Mouse (Mus musculus): ENCODE measurements around the gene Zc3h12a. TPM values are rescaled to one million over a fixed set of nuclear protein-coding genes. Genes with fewer than 3 reads are reported as not detected.

Zc3h12a gene
- total RNA-seq, 2 experiments from 2014 or later: 2.0 to 2.2 TPM

- DNase-seq: no peak
Observed at GRCm38 (mm10) chr4:125115081-125115480, 12.6 kb downstream of the Zc3h12a start.

GRCm38 (mm10) chr4:125114638-125115037 is 13.0 kb downstream of the Zc3h12a start:
- peak; percentile 87 for DNase-seq

GRCm38 (mm10) chr4:125105354-125105753 is 22.3 kb downstream of the Zc3h12a start:
- no peak for DNase-seq

- DNase-seq: no peak
Observed at GRCm38 (mm10) chr4:125101334-125101733, 26.3 kb downstream of the Zc3h12a start.

- peak; percentile 89 for DNase-seq
Observed at GRCm38 (mm10) chr4:125099458-125099857, 28.2 kb downstream of the Zc3h12a start.

GRCm38 (mm10) chr4:125097412-125097811 is 30.2 kb downstream of the Zc3h12a start:
- DNase-seq: no peak

- DNase-seq: no peak
Observed at GRCm38 (mm10) chr4:125096066-125096465, 31.6 kb downstream of the Zc3h12a start.

GRCm38 (mm10) chr4:125093031-125093430 is 34.6 kb downstream of the Zc3h12a start:
- DNase-seq: no peak

- peak; percentile 79 for DNase-seq
Observed at GRCm38 (mm10) chr4:125085346-125085841, 42.2 kb downstream of the Zc3h12a start.

GRCm38 (mm10) chr4:125084403-125085345 is 43.0 kb downstream of the Zc3h12a start, which contains the start of gene Meaf6:
TSS of gene Meaf6 (plus strand) at chr4:125085134.
- peak; percentile 95 for DNase-seq

- no peak for DNase-seq
Observed at GRCm38 (mm10) chr4:125078698-125079097, 48.9 kb downstream of the Zc3h12a start.

- no peak for DNase-seq
Observed at GRCm38 (mm10) chr4:125077700-125078099, 49.9 kb downstream of the Zc3h12a start.

Other genes with a start within 250 kb of the Zc3h12a start
- under 1 TPM; 0.05 TPM for gene Epha10, start 246.9 kb downstream of the Zc3h12a start, total RNA-seq (2021)
- gene 9930104L06Rik, start 190.8 kb downstream of the Zc3h12a start, total RNA-seq (2021): 1 to 10 TPM; 7.9 to 9.2 TPM
- 1 to 10 TPM; 7.1 to 9.0 TPM for gene Cdca8, start 188.5 kb downstream of the Zc3h12a start, total RNA-seq (2021)
- gene Rspo1, start 141.4 kb downstream of the Zc3h12a start, total RNA-seq (2021): under 1 TPM; 0.47 to 0.65 TPM
- gene Gnl2, start 111.3 kb downstream of the Zc3h12a start, total RNA-seq (2021): 10 to 100 TPM; 38.2 to 42.6 TPM
- gene Dnali1, start 62.1 kb downstream of the Zc3h12a start, total RNA-seq (2021): not detected
- gene Snip1, start 61.2 kb downstream of the Zc3h12a start, total RNA-seq (2021): 1 to 10 TPM; 7.3 to 8.7 TPM
- gene Meaf6, start 42.7 kb downstream of the Zc3h12a start, total RNA-seq (2021): 10 to 100 TPM in 1 of 2 experiments, 1 to 10 TPM in 1; 8.3 to 13.0 TPM